Mouse (Mus musculus) splenic B cell, adult 2 months (primary cell): ENCODE data around the gene Elmo2.

ENCODE experiments used
- DNase-seq: peaks from one replicate; pipeline ENCODE4 v3.0.0-alpha.2; 2011; ENCODE audit warnings: low read depth, low spot score
- H3K27me3 ChIP-seq: 2 replicates; pipeline ENCODE4 v1.6.1; 2012; ENCODE audit warnings: mild to moderate bottlenecking, low read length, moderate library complexity, mixed read lengths; ENCODE audit not compliant: control insufficient read depth, poor library complexity, insufficient read depth, severe bottlenecking
- H3K36me3 ChIP-seq: 2 replicates; pipeline ENCODE4 v1.6.1; 2012; ENCODE audit warnings: mild to moderate bottlenecking, low read length, moderate library complexity, mixed read lengths; ENCODE audit not compliant: control insufficient read depth, poor library complexity, insufficient read depth, severe bottlenecking

The Elmo2 gene

DNA sequence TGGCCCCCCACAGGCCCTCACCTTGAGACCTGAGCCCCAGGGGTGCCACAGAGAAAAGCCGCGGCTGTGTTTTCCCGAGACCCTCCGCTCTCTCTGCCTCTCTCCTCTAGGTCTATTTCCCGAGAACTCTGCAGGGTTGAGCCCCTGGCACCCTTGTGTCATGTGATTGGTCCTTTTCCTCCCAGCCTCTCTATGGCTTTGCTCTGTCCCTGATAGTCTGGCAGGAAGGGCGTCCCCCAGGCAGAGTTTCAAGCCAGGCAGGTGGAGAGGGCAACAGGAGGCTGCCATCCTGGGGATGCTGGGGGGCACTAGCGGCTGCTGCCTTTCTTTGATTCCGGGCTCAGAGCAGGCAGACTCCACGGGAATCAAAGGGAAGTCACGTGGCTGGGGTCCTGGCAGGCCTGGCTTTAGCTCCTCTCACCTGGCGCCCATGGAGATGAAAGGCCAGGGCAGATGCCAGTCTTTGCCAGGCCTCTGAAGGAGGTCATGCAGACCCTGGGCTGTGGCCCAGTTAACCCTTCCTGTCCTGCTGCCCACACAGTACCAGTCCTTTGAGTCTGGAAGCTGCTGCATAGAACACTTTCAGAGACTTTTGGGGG is 83.1 kb downstream of the Elmo2 start:
- no peaks in the 10 kb centered on the region for H3K36me3 ChIP-seq
- H3K27me3 ChIP-seq, result no peaks in the 10 kb centered on the region
- no peak for DNase-seq

DNA sequence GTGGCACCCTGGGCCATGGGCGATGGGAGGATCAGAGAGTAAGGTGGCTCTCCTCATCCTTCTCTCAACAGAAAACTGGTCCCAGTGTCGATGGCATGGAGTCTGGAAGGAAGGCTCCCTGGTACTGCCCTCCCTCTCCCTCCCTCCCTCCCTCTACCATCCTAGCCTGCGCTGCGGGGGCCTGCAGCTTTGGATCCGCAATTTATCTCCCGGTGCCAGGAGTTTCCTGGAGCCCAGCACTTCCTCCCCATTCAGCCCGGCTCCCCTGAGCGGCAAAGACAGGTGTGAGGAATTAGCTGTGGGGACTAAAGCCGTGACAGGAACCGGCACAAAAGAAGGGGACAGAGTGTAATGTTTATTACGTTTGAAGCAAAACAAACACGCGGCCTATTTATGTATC is 83.7 kb downstream of the Elmo2 start:
- no peak for DNase-seq
- Histone ChIP-seq H3K36me3 (no peaks in the 10 kb centered on the region), H3K27me3 (no peaks in the 10 kb centered on the region)

DNA sequence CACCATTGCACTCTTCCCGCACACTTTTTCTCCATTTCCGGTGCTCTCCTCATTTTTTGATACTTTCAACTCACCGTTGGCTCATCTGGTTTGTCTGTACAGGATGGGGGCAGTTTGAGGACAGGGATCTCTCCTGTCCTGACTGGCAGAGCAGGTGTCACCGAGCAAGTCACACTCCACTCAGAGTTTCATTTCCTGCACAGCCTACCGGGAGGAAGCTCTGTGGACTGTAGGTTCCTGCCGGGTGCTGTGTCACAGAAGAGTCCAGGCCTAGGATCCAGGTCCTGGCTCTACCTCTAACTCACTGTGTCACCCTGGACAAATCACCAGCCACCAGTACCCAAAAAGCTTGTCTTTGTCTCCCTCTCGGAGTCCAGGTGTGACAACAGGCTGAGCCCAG is 84.5 kb downstream of the Elmo2 start:
- H3K27me3 ChIP-seq, result no peaks in the 10 kb centered on the region
- DNase-seq, result no peak
- H3K36me3 ChIP-seq, result no peaks in the 10 kb centered on the region

DNA sequence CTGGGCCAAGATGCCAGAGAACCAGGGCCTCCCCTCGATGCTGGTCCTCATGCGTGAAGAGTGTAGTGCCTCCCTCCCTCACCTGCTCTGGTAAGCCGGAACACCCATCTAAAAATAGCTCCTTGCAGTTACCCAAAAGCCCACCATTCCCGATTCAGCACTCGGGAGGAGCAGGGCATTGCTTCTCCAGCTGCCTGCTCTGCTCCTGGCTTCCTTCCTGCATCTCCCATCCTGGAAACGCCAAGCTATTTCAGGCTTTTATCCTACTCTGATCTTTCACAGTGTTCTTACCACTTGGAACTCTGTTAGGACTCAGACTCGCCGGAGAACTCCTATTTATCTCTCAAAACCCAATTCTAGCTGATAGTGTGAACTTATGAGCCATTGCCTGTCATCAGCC is 85.9 kb downstream of the Elmo2 start:
- Histone ChIP-seq H3K27me3 (no peaks in the 10 kb centered on the region), H3K36me3 (no peaks in the 10 kb centered on the region)
- no peak for DNase-seq

DNA sequence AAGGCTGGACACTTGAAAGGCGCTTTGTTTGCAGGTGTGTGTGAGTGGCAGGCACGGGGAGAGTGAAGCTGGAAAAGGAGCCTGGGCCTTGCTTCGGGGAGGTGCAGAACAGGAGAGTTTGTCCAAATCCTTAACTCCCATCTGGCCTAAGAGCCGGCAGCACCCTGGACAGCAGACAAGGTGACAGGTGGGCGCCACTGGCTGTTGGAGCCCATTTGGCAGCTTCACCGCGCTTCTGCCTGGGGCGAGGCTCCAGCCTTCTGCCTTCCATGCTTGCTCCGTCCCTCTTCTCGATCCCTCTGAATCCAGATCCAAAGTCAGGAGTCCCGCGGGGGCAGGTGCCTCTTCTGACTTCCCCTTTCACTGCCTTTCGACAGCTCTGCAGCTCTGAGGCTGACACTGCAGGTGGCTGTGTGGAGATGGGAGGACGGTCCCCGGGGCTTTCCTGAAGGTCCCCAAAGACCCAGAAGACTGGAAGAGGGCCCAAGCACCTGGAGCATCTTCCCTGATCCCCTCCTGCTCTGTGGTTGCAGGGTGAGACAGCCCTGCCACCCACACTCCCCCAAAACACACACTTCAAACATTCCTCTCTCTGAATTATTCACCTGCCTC is 86.6 kb downstream of the Elmo2 start:
- H3K36me3 ChIP-seq, result no peaks in the 10 kb centered on the region
- DNase-seq, result no peak
- H3K27me3 ChIP-seq, result no peaks in the 10 kb centered on the region

DNA sequence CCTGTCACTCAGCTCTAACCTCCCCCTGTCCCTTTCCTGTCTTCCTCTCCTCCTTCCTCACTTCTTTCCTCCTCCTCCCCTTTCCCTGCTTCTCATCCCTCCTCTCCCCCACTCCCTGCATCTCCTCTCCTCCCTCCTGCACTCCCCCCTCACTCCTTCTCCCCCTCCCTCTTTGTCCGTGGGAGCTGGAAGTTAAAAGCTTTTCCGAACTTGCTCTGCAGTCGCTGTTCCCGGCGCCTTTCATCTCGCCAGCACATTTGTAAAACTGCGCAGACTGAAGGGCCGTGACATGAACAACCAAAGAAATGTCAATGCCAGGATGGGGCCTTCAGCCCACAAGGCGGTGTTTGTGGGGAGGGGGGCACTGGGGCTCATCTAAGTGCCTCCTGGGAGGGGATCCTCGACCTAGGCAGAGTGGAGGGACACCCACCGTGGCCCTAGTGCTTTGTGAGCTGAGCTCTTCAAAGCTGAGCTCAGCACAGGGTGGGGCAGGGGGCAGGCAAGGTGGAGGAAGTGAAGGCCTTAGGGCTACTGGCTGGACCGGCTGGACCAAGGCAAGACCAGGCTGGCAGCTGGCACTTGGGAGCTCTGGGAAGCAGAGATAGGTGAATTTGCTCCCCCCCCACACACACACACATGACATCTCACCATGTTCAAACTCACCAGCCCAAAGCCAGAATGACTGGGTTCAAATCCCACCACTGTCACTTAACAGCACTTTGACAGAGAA is 87.7 kb downstream of the Elmo2 start:
- no peaks in the 10 kb centered on the region for H3K27me3 ChIP-seq
- no peak for DNase-seq
- H3K36me3 ChIP-seq, result no peaks in the 10 kb centered on the region
